Mouse (Mus musculus) bone marrow macrophage, adult 2 months (primary cell): ENCODE measurements around the gene Pla2g6.

Experiments
- CTCF ChIP-seq: IDR thresholded peaks from 2 replicates; pipeline ENCODE4 v1.5.1; 2012; ENCODE audit warnings: low read depth, mild to moderate bottlenecking, low read length, moderate library complexity
- POLR2A ChIP-seq: IDR thresholded peaks from 2 replicates; pipeline ENCODE4 v1.6.1; 2012; ENCODE audit warnings: mild to moderate bottlenecking, low read depth, low read length, borderline replicate concordance

GRCm38 (mm10) chr15:79292779-79293178, 35.4 kb downstream of the Pla2g6 start:
- TF ChIP-seq POLR2A (no peak), CTCF (no peak)
